Mouse (Mus musculus) c-Kit-positive CD71-negative TER-119-negative erythroid progenitor cells, embryonic 14.5 days (primary cell): ENCODE data around the gene Clic4.
A peak's percentile ranks its signal among the peaks of the same experiment; 100 is the strongest.

Experiments used
- DNase-seq: peaks from one replicate; pipeline ENCODE4 v3.0.0-alpha.2; 2013; ENCODE audit warnings: low read depth

Gene Clic4

GRCm38 (mm10) chr4:135232563-135232962, 40.1 kb downstream of the Clic4 start:
- no peak for DNase-seq

- no peak for DNase-seq
These were observed 41.1 kb downstream of the Clic4 start for GRCm38 (mm10) chr4:135231543-135231942.

DNA sequence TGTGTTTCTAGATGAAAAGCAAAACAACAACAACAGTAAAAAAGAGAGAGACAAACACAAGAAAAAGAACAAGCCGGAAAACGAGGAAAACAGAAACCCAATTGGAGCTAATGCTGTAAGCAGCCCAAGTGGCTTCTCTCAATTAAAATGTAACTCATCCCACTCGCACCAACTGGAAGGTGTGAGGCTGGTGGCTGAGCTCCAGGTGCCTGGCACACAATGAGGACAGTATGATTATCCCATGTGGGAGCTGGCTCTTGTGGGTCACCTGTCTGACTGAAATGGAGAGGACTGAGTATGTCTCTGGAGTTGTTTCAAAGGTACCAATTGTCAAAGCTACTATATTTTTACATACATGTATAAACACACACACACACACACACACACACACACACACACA, 41.5 kb downstream of the Clic4 start:
- no peak for DNase-seq

DNA sequence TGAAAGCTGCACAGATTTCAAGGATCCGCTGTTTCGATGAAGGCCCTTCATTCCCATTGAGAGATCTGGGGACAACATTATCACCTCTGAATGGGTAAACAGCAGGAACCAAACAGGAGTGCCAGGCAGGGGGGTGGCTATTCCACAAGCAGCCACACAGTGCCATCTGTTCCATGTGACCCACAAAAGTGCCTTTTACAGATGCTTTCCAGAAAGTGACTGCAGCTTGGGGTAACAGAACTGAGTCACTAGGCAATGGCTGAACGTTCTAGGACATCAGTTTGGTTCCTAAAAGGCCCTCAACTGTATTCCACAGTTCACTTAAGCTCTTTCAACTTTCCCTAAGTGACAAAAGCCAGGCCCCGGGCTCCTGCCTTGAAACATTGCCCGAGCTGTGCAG, 42.0 kb downstream of the Clic4 start:
- no peak for DNase-seq

GRCm38 (mm10) chr4:135229871-135230270, 42.7 kb downstream of the Clic4 start:
- no peak for DNase-seq

DNA sequence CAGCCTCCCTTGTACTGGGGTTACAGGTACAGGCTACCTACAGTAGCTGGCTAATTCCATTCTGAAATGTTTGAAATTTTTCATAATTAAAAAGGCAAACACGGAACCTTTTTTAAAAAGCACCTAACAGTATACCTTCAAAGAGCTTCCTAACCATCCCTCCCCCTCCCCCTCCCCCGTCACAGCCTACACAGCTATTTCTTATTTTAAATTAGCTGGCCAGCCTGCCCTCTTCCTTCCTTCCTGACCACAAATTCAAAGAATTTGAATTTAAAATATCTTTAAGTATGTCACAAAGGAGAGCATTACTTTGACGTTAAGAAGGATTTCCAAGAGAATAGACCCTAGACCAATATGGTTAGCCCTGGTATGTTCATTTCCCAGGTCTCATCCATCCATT, 44.5 kb downstream of the Clic4 start:
- no peak for DNase-seq

GRCm38 (mm10) chr4:135226008-135226667, 46.5 kb downstream of the Clic4 start:
- no peak for DNase-seq

- no peak for DNase-seq
These were observed 48.8 kb downstream of the Clic4 start for GRCm38 (mm10) chr4:135223808-135224207.

- DNase-seq = no peak
These were observed 50.8 kb downstream of the Clic4 start for GRCm38 (mm10) chr4:135221632-135222407.

DNA sequence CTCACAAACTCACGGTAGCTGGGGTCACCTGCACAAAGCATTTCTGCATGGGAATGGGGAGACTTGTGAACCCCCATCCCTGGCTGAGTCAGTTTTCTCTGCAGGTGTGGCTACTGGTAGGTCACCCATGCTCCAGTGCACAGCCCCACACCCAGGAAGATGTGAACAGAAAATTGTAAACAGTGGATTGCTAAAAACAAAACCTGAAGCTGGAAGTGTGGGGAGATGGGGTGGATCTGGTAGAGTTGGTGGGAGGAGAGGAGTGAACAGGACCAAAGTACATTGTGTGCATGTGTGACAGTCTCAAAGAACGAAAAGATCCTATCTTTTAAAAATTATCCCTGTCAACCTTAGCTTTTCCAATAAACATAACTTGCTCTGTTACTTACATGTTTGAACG, 52.0 kb downstream of the Clic4 start:
- no peak for DNase-seq

- peak; percentile 62 for DNase-seq
These were observed 53.0 kb downstream of the Clic4 start for GRCm38 (mm10) chr4:135219652-135220051.

DNA sequence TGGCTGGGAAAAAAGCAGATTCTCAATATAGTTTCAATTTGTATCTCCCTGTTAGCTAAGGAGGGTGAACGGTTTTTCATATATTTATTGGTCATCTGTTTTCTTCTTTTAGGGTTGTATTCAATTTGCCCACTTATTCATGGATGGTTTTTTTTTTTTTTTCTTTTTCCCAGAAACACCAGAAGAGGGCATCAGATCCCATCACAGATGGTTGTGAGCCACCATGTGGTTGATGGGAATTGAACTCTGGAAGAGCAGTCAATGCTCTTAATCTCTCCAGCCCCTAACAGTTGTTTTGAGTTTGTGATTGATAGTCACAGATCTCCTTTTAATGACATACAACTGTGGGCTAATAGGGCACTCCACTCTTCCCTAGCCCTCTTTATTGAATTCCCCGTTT, 62.8 kb downstream of the Clic4 start:
- DNase-seq = no peak

DNA sequence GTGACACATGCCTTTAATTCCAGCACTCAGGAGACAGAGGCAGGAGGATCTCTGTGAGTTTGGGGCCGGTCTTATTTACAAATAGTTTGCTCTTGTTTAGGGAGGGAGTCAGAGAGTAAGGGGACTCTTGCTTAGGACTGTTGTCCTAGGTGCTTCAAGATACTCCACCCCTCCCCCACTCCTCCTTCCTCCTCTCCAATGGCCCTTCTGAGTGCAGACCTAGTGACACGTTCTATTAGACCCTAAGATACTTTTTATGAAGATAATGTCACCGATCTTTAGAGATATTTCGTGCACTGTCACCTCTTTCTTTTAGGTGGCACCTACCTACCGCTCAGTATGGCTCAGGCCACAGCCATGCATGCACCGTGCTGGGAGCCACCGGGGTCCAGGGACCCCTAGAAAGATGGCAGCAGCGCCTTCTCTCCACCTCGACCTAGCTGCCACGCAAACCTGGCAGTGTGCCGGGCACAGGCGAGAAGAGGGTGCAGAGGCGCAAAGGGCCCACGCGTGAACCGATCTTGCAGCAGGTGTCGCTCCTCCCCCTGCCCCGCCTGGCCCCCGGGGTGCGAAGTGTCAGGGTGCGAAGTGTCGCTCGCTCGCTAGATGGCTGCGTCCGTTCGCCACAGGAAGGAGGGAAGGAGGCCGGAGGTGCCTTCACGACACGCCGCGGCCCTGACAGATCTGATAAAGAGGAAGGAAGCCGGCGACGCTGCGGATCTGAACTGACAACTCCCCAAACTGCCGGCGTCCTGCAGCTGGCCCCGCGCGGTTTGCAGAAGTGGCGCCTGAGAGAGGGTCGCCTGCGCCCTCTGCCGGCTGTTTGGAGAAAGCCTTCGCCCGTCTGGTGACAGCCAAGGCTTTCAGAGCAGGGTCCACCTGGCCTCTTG, 66.7 kb downstream of the Clic4 start:
- peak; percentile 93 for DNase-seq

GRCm38 (mm10) chr4:135205254-135205653, 67.4 kb downstream of the Clic4 start:
- no peak for DNase-seq

DNA sequence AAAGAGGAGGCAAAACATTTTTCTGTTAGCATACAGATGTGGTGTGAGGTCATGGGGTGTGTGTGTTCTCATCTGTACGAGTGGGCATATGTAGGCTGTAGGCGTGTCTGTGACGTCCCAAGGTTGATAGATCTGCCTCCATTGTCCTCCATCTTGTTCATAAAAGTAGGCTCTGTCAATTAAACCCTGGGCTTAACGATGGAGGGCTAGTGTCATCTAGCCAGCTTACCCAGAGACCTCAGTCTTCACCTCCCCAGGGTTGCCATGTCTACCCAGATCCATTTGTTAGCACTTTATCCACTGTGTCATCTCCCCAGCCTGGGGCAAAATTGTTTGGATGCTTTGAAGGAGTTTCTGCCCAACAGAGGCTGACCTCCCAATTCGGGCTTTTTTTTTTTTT, 67.9 kb downstream of the Clic4 start:
- no peak for DNase-seq

GRCm38 (mm10) chr4:135203806-135204560, 68.6 kb downstream of the Clic4 start:
- DNase-seq = no peak

- peak; percentile 79 for DNase-seq
These were observed 69.3 kb downstream of the Clic4 start for GRCm38 (mm10) chr4:135203279-135203678.

GRCm38 (mm10) chr4:135201771-135202170, 70.8 kb downstream of the Clic4 start:
- no peak for DNase-seq

GRCm38 (mm10) chr4:135197857-135198256, 74.8 kb downstream of the Clic4 start:
- DNase-seq = no peak

DNA sequence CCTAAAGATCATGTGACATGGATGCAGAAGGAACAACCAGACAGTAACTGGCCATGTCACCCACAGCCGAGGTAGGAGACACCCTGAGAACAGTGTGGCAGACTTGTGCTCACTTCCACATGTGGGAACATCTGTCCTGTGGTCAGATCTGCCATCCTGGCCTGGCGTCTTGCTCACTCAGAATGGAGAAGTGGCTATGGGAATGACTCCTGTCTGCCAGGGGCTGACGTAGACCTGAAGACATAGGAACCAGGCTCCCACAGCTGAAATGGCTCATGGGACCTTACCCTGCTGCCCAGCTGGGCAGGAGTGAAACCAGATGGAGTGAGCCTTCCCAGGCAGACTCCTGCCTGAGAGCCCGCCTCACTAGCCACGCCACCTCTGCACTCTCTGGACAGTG, 79.8 kb downstream of the Clic4 start:
- DNase-seq = peak; percentile 40

- DNase-seq = no peak
These were observed 81.0 kb downstream of the Clic4 start for GRCm38 (mm10) chr4:135191604-135192003.

DNA sequence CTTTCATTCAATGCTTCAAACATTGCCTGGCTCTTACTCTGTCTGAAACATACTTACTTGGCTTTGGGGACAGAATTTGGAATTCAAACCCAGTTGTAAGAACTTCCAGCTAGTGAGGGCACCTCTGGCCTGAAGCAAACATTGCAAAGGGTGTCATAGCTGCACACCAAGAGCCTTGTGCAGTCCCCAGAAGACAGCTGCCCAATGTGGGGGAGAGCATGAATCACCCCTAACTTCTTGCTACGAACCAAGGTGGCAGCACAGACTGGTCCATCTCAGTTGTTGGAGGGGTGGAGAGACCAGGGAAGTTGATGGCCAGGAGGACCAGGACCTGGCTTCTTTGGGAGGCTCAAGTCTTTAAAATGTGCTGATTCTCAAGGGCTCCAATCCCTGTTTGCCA, 81.4 kb downstream of the Clic4 start:
- DNase-seq = no peak
